Mouse (Mus musculus) forebrain, postnatal 0 days (tissue): ENCODE data around the gene Fam25c. TPM values are rescaled to one million over a fixed set of nuclear protein-coding genes. Genes with fewer than 3 reads are reported as not detected.
"Not testable (repeated sequence)": the region's sequence is repeated elsewhere in the genome, so short reads cannot be mapped to it uniquely, and the experiment has no call there.

Source experiments
- ATAC-seq: fragments of 200-750 bp; cut with Nextera tagmentation; 2 replicates; pipeline ENCODE4 v1.8.0; 2017; ENCODE audit warnings: mild to moderate bottlenecking, moderate library complexity
- DNase-seq: peaks from one replicate; pipeline ENCODE4 v3.0.0-alpha.2; 2015
- H3K27ac ChIP-seq: fragments of 300-500 bp; sonication (generic); 2 replicates; pipeline ENCODE4 v1.5.1; 2014; ENCODE audit warnings: low read depth, mild to moderate bottlenecking, antibody characterized with exemption, low read length, moderate library complexity, mixed read lengths
- H3K27me3 ChIP-seq: fragments of 300-500 bp; sonication (generic); 2 replicates; pipeline ENCODE4 v1.6.1; 2014; ENCODE audit warnings: mild to moderate bottlenecking, low read length, mixed read lengths; ENCODE audit not compliant: insufficient read depth
- H3K36me3 ChIP-seq: fragments of 300-500 bp; sonication (generic); 2 replicates; pipeline ENCODE4 v1.6.1; 2014; ENCODE audit warnings: mild to moderate bottlenecking, moderate library complexity; ENCODE audit not compliant: insufficient read depth
- H3K4me1 ChIP-seq: fragments of 300-500 bp; sonication (generic); 2 replicates; pipeline ENCODE4 v1.6.1; 2014; ENCODE audit warnings: antibody characterized with exemption; ENCODE audit not compliant: insufficient read depth
- H3K4me2 ChIP-seq: fragments of 300-500 bp; sonication (generic); 2 replicates; pipeline ENCODE4 v1.6.1; 2014; ENCODE audit warnings: low read depth, mild to moderate bottlenecking, moderate library complexity
- H3K4me3 ChIP-seq: fragments of 300-500 bp; sonication (generic); 2 replicates; pipeline ENCODE4 v1.5.1; 2014; ENCODE audit warnings: low read depth, low read length, mixed read lengths
- H3K9ac ChIP-seq: fragments of 300-500 bp; sonication (generic); 2 replicates; pipeline ENCODE4 v1.6.1; 2014; ENCODE audit warnings: mild to moderate bottlenecking
- H3K9me3 ChIP-seq: fragments of 300-500 bp; sonication (generic); 2 replicates; pipeline ENCODE4 v1.6.1; 2016; ENCODE audit warnings: low read length
- CTCF ChIP-seq: sonication (generic); IDR thresholded peaks from 2 replicates; pipeline ENCODE4 v1.5.1; 2016; ENCODE audit warnings: antibody characterized with exemption, control low read depth, low read depth
- WGBS: fragments of 180-500 bp; shearing (Covaris S2); extraction: QIAGEN DNeasy Blood & Tissue Kit; methylation state at CpG from one replicate; pipeline ENCODE4 v1.1.7; 2014; 5-methylcytosine and 5-hydroxymethylcytosine counted together
- polyA plus RNA-seq: library from polyadenylated mRNA; unstranded; fragments of >200 nt; fragmentation: Nextera tagmentation; extraction: Ambion mirVana; gene quantifications from 2 replicates; pipeline ENCODE4 v1.2.1, GENCODE M21; 2015
- total RNA-seq: library from RNA; depleted of rRNA; stranded (reverse); fragments of >200 nt; gene quantifications from 2 replicates; pipeline ENCODE4 v1.2.3, GENCODE M21; 2014

Fam25c gene
- total and polyA plus RNA-seq, 2 experiments from 2014 or later, result not detected

DNA sequence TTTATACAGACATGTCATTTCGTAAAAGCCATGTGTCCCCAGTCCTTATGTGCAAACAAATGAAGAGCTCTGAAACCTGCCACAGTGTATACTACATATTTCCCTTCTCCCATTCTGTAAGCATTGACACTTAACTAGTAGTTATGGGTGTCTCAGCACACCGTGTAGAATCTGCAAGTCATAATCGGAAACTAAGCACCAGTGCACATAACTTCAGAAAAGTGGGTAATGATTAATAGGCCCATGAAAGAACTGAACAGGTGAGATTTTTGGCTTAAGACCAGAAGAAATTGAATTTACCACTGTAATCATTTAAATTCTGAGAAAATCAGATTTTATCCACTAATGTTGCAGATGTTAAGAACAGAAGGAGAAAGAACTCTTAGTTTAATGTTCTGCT, 40.4 kb downstream of the Fam25c start:
- no peak overlapping the region for H3K9ac ChIP-seq
- no peaks in the 10 kb centered on the region for H3K27me3 ChIP-seq
- DNase-seq, result no peak
- H3K4me2 ChIP-seq, result no peak overlapping the region
- H3K9me3 ChIP-seq, result no peaks in the 10 kb centered on the region
- TF ChIP-seq CTCF, result no peak
- H3K36me3 ChIP-seq, result peaks cover 7% of the 10 kb centered on the region; the same call in 1 of the 2 replicates
- H3K4me3 ChIP-seq, result no peak overlapping the region
- 65% methylated on average over 3 of the region's 3 CpGs for WGBS
- H3K27ac ChIP-seq, result no peak overlapping the region
- H3K4me1 ChIP-seq, result peaks cover 10% of the 10 kb centered on the region
- no peak for ATAC-seq

DNA sequence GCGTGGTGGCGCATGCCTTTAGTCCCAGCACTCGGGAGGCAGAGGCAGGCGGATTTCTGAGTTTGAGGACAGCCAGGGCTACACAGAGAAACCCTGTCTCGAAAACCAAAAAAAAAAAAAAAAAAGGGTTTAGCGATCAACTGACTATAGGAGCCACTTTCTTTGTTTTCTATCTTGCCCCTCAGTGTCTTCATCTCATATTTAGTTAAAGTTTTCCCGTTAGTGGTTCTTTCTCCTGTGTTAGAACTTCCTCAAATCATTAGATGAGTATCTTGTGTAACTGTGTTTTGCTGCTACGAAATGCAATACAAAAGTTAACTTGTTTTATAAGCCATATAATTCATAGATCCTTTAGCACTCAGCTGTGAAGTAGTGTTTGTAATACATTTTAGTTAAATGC, 40.9 kb downstream of the Fam25c start:
- not testable (repeated sequence) for H3K4me3 ChIP-seq
- WGBS, result 87% methylated on average over 8 of the region's 8 CpGs

DNA sequence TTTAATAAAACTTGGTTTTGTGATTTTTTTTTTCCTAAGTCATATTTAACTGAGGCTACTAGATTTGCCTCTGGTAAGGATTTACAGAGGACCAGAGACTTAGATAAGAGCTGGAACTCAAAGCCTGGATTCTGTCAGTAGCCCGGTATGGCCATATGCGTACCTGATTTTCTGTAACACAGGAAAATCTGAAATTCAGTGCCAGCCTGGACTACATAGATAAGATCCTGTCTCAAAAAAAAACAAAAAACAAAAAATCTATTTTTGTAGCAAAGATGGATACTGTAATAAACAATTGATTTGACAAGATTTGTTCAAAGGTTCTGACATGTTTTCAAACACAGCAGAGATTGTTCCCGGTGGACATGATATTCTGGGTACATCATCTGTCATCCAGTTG, 41.6 kb downstream of the Fam25c start:
- WGBS, result 74% methylated on average over 3 of the region's 3 CpGs

More for the DNA sequence above, 40.9 kb downstream of the Fam25c start:
- H3K9me3 ChIP-seq, ATAC-seq, H3K4me2 ChIP-seq, H3K27ac ChIP-seq, DNase-seq, H3K27me3 ChIP-seq, H3K36me3 ChIP-seq, H3K9ac ChIP-seq, H3K4me1 ChIP-seq: not testable (repeated sequence)

DNA sequence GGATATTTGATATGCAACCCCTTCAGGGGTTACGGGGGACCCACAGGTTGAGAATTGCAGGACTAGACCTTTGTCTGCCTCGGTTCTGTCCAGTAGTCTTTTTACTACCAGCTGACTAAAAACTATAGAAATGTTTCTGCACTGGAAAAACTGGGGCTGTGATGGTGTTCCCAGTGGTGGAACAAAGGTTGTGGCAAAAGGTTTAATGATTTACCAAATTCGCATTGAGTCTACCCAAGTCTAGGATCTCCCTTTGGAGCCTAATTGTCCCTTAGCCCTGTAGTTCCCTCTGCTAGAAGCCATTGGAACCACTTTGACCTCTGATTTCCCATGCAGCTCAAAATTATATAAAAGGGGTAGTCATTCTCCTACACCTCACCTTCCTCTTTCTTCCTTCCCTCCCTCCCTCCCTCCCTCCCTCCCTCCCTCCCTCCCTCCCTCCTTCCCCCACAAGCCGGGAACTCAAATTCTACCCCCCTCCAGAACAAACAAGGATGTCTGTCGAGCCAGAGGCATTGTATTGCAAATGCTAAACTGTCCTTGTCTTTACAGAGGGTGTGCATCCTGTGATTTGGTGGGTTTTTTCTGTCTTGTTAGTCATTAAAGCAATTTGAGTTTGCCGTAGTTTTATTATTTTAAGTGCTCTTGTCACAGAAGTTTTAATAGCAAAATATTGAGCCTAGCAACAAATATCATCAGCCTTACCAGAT, 42.7 kb downstream of the Fam25c start:
- Histone ChIP-seq H3K27ac (no peak overlapping the region), H3K4me2 (peak overlapping the region; percentile 68), H3K4me1 (peaks cover 10% of the 10 kb centered on the region), H3K36me3 (no peaks in the 10 kb centered on the region), H3K9ac (peak overlapping the region; percentile 96), H3K27me3 (no peaks in the 10 kb centered on the region), H3K9me3 (no peaks in the 10 kb centered on the region), H3K4me3 (peak overlapping the region; percentile 96)
- WGBS, result 15% methylated on average over 5 of the region's 6 CpGs
- no peak for TF ChIP-seq CTCF
- no peak for DNase-seq
- no peak for ATAC-seq

More for the DNA sequence above, 41.6 kb downstream of the Fam25c start:
- Histone ChIP-seq H3K27me3 (no peaks in the 10 kb centered on the region), H3K4me3 (peak overlapping the region; percentile 96; the same call in 1 of the 2 replicates), H3K36me3 (0 out of 2 replicates have a peak, but pooled peaks cover 4% of the 10 kb centered on the region), H3K27ac (no peak overlapping the region), H3K4me2 (peak overlapping the region; percentile 68), H3K4me1 (peaks cover 10% of the 10 kb centered on the region), H3K9ac (no peak overlapping the region), H3K9me3 (no peaks in the 10 kb centered on the region)
- ATAC-seq (no peak), DNase-seq (no peak)
- TF ChIP-seq CTCF, result no peak

DNA sequence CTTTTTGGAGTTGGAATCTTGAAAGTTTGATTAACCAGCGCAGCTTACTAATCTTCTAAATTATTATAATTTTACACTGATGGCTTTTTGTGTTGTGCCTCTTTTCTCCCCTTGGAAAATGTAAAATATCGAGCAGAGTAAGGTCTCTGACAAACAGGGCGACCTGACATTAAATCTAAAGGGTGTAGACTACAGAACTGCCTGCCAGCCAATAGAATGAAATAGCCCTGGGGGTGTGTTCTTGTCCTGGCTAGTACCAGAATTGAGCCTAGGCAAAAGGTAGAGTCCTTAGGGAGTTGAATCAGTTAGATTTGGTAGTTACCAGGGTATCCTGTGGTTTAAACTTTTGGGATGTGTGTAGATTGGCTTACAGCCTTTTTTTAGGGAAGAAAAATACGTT, 43.5 kb downstream of the Fam25c start:
- Histone ChIP-seq H3K4me2 (peak overlapping the region; percentile 68), H3K4me3 (peak overlapping the region; percentile 96), H3K27me3 (no peaks in the 10 kb centered on the region), H3K36me3 (no peaks in the 10 kb centered on the region), H3K9me3 (no peaks in the 10 kb centered on the region), H3K27ac (peak overlapping the region; percentile 93), H3K9ac (peak overlapping the region; percentile 96), H3K4me1 (peaks cover 10% of the 10 kb centered on the region)
- no peak for TF ChIP-seq CTCF
- ATAC-seq (no peak), DNase-seq (peak; percentile 14)
- 2% methylated on average over 4 of the region's 4 CpGs for WGBS

DNA sequence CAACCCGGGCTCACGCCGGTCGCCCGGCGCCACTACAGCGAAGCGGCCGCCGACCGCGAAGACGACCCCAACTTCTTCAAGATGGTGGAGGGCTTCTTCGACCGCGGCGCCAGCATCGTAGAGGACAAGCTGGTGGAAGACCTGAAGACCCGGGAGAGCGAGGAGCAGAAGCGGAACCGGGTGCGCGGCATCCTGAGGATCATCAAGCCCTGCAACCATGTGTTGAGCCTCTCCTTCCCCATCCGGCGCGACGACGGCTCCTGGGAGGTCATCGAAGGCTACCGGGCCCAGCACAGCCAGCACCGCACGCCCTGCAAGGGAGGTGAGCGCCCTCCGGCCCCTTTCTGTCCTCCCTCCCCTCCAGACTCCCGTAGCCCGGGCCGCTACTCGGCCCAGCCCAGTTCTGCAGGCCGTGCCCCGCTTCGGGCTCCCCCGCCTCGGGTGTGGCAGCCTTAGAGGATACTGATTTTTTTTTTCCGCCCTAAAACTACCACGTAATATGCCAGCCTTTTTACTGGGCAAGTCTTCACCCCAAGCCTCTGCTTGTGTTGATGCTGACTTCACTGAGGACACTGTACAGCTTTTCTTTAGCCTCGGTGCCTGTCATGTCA, 44.1 kb downstream of the Fam25c start:
- under 1% methylated on average over 47 of the region's 47 CpGs for WGBS
- H3K4me1 ChIP-seq, result peaks cover 8% of the 10 kb centered on the region
- ATAC-seq (peak; percentile 13), DNase-seq (peak; percentile 52)
- H3K9ac ChIP-seq, result peak overlapping the region; percentile 96
- TF ChIP-seq CTCF, result no peak
- H3K9me3 ChIP-seq, result no peaks in the 10 kb centered on the region
- peak overlapping the region; percentile 93 for H3K27ac ChIP-seq
- H3K4me2 ChIP-seq, result peak overlapping the region; percentile 68
- H3K27me3 ChIP-seq, result no peaks in the 10 kb centered on the region
- H3K36me3 ChIP-seq, result no peaks in the 10 kb centered on the region
- peak overlapping the region; percentile 96 for H3K4me3 ChIP-seq
